Mouse (Mus musculus) thymus, postnatal 4 days (tissue): Measurements from ENCODE around the gene Cdv3.
"Not testable (repeated sequence)": the region's sequence is repeated elsewhere in the genome, so short reads cannot be mapped to it uniquely, and the experiment has no call there.

Experiments used
- DNase-seq: peaks from one replicate; pipeline ENCODE4 v3.0.0; 2021

Gene Cdv3

DNA sequence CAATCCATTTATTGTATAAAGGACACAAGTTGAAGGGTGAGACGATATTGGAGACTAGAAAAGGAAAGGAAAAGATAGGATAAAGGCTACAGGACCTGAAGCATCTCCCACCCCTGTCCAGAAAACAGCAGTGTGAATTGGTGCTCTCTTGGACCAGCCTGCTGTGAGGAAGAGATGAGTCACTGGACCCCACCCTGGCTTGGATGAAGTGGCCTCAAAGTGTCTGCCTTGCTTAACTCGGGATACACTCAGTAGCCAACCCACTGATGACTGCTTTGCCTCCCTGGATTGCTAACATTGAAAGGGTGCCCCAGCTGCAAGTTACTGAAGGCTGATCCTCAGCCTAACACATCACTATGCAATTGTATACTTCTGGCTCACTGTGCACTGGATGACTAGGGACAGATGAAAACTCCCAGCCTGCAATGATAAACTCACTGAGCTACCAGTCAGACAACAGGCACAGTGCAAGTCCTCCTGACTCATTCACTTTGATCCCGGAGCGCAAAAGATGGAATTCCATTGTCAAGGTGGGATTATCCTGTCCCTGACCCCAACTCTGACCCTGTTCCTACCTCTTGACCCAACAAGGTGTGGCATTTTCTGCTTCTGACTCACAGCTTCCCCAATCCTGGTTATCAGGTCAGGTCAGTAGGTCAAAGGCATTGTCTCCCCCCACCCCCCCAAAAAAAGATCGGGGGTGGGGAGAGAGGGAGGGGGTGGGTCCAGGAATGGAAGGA lies 6.8 kb upstream of the Cdv3 start:
- DNase-seq, result no peak

DNA sequence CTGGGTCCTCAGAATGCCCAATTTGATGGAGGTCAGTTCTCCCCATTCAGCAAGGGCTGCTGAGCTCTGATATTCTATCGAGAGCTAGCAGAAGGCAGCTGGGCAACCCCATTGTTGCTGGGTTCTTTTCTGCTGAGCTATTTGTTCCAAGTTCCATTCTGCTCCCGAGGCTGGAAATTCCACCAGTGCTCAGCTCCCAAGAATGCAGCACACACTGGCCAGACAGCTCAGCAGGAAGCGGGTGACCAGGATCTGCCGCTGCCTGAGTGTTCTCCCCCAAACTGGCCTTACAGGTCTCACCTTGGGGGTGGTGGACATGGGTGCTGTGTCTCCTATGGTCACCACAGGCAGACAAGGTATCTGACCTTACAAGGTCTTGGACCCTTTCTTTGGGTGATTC lies 4.3 kb upstream of the Cdv3 start:
- DNase-seq, result no peak

DNA sequence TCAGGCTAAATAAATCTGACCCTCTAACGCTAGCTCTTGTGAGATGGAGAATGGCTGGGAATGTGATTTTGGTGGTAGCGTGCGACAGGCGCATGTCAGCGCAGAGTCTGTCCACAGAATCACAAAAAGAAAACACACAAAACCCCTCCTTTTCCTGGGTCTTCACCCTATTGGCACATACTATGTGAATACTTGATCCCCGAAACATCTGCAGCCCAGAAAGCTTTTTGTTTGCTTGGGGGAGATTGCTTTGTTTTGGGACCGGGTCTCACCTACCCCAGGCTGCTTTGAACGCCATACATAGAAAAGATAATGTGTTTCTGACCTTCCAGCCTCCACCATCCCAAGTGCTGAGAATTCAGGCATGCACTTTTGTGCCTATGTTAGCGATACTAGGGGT lies 716 bp upstream of the Cdv3 start:
- DNase-seq, result no peak

DNA sequence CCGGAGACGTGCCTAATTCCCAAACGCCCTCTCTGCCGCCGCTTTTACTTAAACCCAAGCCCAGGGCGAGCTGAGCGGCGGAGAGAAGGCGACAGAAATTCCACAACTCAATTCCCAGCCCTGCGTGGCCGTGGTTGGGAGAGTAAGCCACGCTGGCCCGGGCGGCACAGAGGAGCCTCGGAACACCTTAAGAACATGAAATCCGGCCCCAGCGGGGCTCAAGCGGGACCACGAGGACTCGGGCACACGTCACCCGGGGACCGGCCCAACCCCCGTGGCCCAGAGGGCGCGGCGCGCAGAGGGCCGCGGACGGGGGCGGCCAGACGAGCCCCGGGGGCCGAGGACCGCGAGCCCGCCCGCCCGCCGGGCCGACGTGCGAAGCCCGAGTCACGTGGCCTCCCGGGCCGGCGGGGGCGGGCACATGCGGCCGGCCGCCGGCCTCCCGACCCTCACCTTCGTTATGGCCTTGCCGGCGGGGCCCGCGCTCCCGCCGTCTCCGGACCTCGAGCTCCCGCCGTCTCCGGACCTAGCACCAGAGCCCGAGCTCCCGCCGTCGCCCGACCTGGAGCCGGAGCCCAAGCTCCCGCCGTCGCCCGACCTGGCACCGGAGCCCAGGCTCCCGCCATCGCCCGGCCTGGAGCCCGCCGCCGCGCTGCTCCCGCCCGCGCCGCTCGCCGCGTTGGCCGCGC lies 895 bp downstream of the Cdv3 start:
- peak; percentile 68 for DNase-seq

DNA sequence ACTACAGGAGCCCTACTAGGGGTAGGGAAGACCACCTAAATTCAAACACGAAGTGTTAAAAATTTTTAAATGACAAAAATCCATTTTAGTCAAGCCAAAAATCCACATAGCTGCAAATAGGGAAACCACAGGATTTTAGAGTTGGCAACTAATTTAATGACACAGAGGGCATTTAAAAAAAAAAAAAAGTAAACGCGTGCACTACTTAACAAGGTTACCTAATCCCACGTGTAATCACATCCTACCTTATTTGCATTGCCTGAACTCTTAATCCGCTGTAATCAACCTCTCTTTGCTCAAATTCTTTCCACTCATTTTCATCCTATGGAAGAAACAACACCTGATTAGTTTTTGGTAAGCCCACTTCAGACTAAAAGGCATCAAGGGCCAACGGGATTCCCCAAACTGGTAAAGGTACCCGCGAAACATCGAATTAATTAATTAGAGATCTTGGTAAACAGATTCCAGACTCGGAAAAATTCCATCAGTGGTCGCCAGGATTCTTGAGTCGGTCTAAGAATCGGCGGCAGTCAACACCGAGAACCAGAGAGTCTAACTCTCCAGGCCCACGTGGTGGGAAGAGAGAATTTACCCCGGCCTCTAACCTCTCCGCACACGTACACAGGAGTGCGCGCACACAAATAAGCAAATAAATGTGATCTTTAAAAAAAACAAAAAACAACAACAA lies 1.8 kb downstream of the Cdv3 start:
- DNase-seq, result peak; percentile 39

DNA sequence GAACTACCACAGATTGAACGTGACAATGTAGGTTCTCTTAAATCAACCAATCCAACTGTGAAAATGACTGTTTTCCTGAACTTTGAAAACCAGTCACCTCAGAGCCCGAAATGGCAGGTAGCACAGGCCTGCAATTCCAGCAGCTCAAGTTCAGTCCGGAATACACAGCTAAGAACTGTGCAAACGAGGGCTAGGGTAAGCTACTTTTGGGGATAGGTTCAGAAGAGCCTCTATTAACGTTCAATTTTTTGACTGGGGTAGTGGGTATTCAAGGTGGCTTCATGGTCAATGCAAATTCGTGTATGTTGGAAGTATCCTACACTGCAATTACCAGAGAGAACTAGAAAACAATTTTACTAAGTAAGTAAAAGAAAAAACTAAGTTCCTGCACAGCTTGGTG lies 2.6 kb downstream of the Cdv3 start:
- DNase-seq, result no peak

DNA sequence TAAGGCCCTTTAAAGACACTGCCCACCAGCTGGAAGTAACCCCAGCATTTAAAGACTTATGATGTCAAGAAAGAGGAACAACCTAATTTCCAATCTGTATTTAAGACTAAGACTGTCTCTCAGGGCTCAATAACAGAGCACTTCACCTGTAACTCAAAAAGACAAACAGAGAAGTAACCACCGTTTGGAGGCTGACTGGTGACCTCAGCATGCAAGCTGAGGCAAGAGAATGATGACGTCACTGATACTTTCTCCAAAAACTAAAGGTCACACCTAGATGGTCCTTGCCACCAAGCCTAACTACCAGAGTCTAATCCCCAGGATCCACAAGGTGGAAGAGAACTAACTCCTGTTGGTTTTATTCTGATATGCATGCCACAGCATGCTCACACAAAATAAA lies 5.0 kb downstream of the Cdv3 start:
- DNase-seq, result no peak

DNA sequence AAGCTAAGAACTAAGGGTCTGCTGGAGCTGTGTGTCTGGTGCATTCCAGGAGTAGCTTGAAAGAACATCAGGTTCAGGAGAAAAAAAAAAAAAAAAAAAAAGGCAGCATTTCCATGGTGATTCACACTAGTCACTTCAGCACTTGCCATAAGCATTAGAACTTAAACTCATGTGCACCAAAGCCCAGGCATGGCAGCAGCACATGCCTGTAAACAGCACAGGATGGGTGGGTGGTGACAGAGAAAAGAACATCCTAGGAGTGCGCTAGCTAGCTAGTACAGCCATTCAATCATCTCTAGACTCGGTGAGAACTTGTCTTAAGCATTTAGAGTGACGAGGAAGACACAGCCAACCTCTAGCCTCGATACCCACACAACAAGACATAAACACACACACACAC lies 7.1 kb downstream of the Cdv3 start:
- DNase-seq, result no peak

DNA sequence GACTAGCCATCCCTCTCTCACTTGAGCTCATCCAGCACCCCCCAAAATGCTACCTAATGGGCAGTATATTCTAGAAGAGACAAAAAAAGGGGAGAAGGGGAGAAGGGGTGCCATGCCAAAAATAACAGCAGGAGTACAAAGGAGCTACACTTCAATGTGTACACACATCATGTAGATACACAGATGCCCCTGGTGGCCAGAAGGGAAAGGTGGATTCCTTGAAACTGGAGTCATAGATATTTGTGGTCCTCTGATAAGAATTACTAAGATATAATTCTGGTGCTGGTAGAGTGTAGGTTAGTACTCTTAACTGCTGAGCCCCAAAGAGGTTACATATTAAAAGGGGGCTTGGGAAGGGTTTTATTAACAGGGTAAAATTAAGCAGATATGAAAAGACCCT lies 7.7 kb downstream of the Cdv3 start:
- peak; percentile 37 for DNase-seq

DNA sequence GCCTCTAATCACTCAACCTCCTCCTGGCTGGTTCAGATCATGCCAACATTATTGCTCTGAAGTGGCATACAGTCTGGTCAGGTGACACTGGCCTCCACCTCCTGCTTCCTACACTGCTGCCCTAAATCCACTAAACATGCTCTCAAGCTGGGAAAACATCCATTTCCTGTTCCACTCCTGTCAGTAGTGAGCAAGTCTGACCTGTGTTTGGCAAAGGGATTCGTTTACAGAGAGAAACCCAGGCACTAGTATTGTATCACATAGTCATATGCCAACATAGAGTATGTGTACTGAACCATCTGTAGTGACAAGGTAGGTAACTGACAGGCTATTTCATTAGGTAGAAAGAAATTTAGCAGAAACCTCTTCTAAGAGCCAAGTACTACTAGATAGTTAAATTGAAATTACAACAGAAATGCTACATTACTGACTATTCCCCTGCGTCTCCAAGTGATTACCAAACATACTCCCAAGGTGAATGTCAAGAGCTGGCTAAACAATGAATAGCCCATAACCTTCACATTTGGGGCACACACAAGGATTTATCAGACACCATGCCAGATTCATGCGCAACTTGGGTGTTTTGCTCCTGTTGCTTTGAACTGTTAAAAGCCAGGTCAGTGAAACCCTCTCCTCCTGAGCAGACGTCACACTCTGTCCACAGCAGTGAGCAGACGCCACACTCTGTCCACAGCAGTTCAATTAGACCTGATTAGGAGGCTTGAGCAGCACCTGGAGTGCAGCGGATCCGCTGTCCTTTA lies 12.0 kb downstream of the Cdv3 start:
- not testable (repeated sequence) for DNase-seq

DNA sequence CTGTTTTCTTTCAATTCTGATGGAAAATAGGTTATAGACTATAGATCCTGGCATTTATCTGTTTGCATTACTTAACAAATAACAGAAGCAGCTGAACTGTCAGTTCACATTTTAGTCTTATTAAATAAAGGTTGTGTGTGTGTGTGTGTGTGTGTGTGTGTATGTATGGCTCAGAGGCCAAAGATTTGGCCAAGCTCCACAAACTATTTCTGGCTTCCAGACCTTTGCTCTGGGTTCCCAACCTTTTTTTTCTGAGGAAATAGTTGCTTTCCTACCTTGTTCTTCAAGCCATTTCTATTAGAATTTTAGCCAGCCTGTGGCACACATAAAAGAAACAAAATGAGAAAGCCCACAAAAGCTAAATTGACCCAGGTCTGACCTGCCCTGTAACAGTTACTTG lies 16.8 kb downstream of the Cdv3 start:
- no peak for DNase-seq

DNA sequence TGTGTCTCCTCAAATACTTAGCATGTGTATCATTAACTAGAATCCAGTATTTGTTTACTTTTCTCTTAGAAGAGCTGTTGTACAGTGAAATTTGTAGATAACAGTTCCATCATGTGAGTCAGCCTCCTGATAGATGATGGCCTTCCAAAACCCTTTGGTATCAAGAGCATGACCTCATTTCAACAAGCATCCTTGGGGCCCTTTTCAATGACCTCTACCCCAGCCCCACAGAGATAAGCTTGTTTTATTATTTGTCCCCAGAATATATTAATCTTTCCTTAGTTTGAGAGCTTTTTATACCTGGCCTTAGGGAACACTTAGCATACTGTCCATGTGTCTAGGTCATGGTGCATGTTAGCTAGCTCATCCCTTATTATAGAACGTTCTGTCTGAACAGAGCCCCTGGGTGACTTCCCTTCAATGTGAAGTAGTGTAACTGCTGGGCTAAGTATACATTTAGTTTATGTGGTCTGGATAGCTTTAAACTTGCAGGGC lies 17.6 kb downstream of the Cdv3 start:
- no peak for DNase-seq

DNA sequence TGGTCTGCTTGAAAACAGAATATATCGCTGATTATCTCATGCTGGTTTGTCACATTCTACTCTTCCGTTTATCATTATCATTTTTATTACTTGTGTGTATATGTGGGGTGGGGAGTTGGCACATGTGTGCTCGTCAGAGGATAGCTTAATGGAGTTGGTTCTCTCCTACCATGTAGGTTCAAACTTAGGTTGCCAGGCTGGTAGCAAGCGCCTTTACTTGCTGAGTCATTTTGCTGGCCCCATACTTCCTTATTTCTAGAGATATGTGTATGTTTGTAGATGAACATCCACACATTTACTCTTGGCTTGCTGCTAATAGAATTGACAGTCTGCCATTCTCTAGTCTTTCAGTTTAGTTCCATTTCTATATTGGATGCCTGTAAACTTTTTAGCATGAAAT lies 18.6 kb downstream of the Cdv3 start:
- DNase-seq, result no peak

DNA sequence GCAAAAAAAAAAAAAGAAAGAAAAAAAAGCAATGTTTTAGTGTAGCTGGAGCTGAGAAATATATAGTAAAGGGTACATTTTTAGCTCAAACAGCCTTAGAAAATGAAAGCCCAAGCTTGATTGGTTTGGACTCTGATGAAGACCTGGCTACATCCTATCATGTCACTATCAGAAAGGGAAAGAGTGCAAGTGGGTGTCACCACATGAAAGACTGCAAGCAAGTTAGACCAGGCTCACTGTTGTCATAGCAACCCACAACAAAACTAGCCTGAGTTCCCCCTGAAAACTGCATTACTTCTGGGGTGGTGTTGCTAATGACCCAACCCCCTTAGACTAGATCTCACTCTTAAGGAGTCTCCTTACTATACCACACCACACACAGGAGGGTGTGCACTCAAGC lies 28.7 kb downstream of the Cdv3 start:
- DNase-seq, result no peak

DNA sequence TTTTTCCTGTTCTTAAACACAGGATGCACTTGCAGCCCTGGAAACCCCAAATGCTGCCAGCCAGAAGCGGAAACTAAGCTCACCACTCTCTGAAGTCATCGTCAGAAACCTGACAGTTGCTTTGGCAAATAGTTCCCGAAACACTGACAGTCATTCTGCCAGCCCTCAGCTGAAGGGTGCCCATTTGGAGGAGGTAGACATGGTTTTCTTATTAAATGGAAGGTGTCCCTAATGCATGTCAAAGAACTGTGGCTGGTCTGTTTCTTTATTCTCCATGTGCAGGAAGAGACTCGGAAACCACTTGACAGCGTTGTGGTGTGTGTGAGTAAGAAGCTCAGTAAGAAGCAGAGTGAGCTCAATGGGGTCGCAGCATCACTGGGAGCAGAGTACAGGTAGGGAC lies 33.0 kb downstream of the Cdv3 start:
- DNase-seq, result no peak

DNA sequence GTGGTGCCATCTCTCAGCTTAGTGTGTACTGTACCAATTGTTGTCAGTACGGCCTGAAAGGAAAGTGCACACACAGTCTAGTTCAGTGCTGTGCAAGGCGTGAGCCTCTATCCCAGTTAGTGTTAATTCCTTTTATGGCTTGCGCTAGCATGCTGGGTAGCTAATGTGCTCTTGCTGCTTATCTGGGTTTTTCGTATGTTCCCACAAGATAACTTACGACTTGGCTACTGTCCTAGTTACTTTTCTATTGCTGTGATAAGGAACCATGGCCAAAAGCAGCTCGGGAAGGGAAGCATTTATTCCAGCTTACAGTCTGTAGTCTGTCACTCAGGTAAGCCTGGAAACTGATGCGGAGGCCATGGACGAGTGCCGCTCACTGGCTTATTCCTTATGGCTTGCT lies 39.2 kb downstream of the Cdv3 start:
- no peak for DNase-seq

DNA sequence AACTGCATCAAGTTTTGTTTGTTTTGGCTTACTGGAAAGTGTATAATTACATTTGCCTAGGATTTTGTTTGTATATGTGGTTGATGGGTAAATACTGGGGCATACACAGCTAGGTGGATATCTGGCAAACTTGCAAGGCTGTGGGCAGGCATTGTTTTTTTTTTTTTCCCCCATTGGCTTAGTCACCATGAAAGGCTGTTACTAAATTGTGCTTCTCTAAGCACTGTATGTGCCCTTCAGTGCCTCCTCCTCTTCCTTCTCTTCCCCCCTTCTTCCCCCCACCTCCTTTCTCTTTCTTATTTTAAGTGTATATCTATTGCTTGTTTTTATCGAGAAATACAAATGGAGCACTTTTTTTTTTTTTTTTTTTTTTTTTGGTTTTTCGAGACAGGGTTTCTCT lies 41.0 kb downstream of the Cdv3 start:
- no peak for DNase-seq

DNA sequence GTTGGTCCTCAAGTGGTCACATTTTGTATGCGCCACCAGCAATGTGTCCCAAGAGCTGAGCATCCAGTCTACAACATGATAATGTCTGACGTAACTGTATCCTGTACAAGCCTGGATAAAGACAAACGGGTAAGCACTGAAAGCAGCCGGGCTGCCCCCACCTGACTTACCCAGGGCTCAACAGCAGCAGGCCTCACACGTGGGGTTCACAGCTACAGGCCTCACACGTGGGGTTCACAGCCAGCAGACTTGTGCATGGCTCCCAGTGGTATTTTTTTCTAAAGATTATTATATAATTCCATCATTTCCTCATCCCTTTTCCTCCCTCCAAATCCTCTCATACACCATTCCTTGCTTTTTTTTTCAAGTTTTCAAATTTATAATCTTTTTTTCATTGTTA lies 55.8 kb downstream of the Cdv3 start:
- peak; percentile 27 for DNase-seq

DNA sequence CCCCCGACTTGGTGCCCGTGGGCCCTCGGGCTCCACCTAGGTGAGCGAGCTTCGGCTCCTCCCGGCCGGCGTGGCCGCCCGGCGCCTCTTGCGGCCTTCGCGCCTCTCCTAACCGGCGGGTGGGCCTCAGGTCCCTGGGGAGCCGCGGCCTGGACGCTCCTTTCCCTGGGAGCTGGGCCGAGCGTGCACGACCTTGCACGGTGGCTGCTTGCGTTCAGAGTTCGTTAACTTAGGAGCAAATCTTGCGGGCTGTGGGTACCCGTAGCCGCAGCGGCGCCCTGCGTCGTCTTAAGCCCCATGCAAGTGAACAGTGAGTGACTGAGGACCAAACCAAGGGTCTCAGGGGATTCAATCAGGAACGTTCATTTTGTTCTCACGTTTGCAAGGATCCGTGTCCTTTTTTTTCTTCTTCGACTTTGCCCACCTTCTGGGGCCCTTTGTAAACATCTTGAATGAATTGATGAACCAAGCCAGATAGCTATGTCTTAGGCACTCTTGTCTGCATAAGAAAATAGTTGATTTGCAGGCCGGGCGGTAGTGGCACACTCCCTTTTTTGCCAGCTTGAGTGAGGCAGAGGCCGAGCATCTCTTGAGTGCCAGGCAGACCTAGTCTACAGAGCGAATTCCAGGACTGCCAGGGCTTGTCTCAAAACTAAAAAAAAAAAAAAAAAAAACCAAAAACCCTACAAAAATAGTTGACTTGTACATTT lies 60.2 kb downstream of the Cdv3 start:
- peak; percentile 18 for DNase-seq

DNA sequence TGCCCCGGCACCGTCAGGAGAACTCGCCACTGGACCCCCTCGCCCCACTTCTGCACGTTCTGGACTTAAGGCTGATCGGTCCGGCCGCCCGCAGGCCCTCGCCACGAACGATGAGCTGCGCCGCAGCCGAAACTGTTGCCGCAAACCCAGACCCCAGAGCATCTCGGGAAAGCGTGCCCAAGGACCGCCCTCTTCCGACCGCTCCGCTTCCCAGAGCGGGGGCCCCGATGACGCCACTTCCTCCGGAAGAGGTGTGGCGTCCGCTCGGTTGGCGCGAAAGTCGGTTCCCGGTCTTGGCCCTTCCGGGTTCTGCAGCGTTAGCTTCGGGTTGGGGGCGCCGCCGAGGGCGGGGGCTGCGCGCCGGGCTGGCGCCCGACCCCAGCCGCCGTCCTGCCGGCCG lies 60.7 kb downstream of the Cdv3 start, which contains the start of the genes 1300017J02Rik and Topbp1:
1300017J02Rik (minus strand) TSS at position 156 of the 400 bp plus-strand sequence.
Topbp1 (plus strand) TSS at position 289 of the 400 bp plus-strand sequence.
- DNase-seq, result peak; percentile 95
